Mouse (Mus musculus) heart, adult 2 months (tissue): ENCODE results near the gene Fto.

Experiments
- CTCF ChIP-seq: fragments of 200-600 bp; IDR thresholded peaks from 2 replicates; pipeline ENCODE4 v1.8.1; 2022; ENCODE audit warnings: antibody characterized with exemption, mild to moderate bottlenecking, moderate library complexity
- POLR2A ChIP-seq: fragments of 200-500 bp; IDR thresholded peaks from 2 replicates; pipeline ENCODE4 v1.6.1; 2011; ENCODE audit warnings: mild to moderate bottlenecking, low read depth, low read length, control low read depth; ENCODE audit not compliant: insufficient read depth

- TF ChIP-seq CTCF (no peak), POLR2A (no peak)
Measured at GRCm38 (mm10) chr8:91326018-91326417, 12.7 kb downstream of the Fto start.
